Mouse (Mus musculus) olfactory bulb, adult 2 months (tissue): ENCODE data around the gene Gm6904.

Experiments
- CTCF ChIP-seq: fragments of 200-500 bp; IDR thresholded peaks from 2 replicates; pipeline ENCODE4 v1.5.1; 2012; ENCODE audit warnings: low read depth, mild to moderate bottlenecking, low read length, moderate library complexity; ENCODE audit not compliant: insufficient read depth
- POLR2A ChIP-seq: fragments of 200-500 bp; IDR thresholded peaks from 2 replicates; pipeline ENCODE4 v1.6.1; 2012; ENCODE audit warnings: mild to moderate bottlenecking, low read depth, low read length, moderate library complexity; ENCODE audit not compliant: insufficient read depth

GRCm38 (mm10) chr14:59230331-59230966 is 29.6 kb downstream of the Gm6904 start:
- TF ChIP-seq POLR2A: no peak
- no peak for TF ChIP-seq CTCF
